Mouse (Mus musculus): ENCODE results near the gene Psrc1. TPM values are rescaled to one million over a fixed set of nuclear protein-coding genes. Genes with fewer than 3 reads are reported as not detected.

Gene Psrc1
- total RNA-seq, 4 experiments from 2014 or later, result 11.1 to 13.8 (median 11.7) TPM

- DNase-seq (ENCODE audit: low spot score in 2 of 2), result no peak
Observed at GRCm38 (mm10) chr3:108423844-108424801, 40.5 kb downstream of the Psrc1 start.

GRCm38 (mm10) chr3:108424944-108425623 lies 41.4 kb downstream of the Psrc1 start:
- DNase-seq (ENCODE audit: low spot score in 2 of 2), result no peak

- no peak for DNase-seq (ENCODE audit: low spot score in 2 of 2)
Observed at GRCm38 (mm10) chr3:108425624-108426018, 42.0 kb downstream of the Psrc1 start.

- no peak for DNase-seq (ENCODE audit: low spot score in 2 of 2)
Observed at GRCm38 (mm10) chr3:108432542-108433187, 49.0 kb downstream of the Psrc1 start.

- no peak for DNase-seq (ENCODE audit: low spot score in 2 of 2)
Observed at GRCm38 (mm10) chr3:108433188-108433880, 49.7 kb downstream of the Psrc1 start.

GRCm38 (mm10) chr3:108433881-108434495 lies 50.3 kb downstream of the Psrc1 start:
- no peak for DNase-seq (ENCODE audit: low spot score in 2 of 2)

DNA sequence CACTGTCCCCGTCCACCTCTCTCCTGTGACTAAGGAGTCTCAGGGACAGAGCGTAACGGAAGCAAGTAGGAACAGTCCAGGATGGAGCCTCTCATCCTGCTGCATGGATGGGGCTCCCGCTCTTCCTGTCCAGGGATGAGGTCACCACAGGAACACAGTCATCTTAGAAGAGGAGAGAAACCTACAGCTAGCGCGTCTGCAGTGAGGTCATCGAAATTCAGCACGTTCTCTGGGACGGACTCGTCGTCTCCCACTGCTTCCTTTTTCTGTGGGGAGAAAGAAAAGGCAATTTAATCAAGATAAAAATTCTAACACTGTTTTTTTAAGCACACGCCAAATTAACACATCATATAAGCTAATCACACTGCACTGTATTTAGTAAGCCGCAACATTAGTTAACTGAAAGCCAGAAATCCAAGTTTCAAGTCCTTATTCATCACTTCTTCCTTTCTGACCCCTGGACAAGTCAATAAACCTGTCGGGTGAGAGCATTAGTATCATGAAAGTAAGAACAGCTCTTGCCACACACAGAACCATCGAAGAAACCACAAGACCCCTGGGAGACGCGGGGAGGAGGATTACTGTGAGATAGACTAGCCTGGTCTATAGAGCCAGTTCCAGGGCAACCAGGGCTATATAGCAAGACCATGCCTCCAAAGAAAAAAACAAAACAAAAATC lies 52.2 kb downstream of the Psrc1 start:
- DNase-seq (ENCODE audit: low spot score in 2 of 2), result no peak

DNA sequence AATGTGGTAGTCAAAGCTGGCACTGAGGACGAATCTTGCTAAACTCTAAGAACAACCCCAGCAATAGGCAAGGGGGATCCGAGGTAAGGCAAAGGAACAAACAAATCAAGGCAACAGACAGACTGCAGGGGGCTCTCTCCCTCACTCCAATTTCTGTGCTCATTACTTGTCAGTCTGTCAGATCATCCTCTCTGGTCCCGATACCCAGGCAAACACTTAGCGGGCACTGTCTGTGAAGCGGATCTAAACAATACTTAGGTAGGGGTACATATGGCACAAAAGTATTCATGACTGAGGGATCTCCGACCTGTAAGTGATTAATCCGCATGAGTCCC lies 52.7 kb downstream of the Psrc1 start:
- no peak for DNase-seq (ENCODE audit: low spot score in 2 of 2)

Other genes starting within 250 kb of the Psrc1 start
- gene Gnai3, start 237.7 kb upstream of the Psrc1 start, total RNA-seq (2022), result 10 to 100 TPM; 25.0 to 28.1 (median 25.9) TPM
- 10 to 100 TPM; 15.0 to 20.1 (median 18.2) TPM for gene Gpr61, start 229.0 kb upstream of the Psrc1 start, total RNA-seq (2022)
- gene Amigo1, start 197.5 kb upstream of the Psrc1 start, total RNA-seq (2022), result 10 to 100 TPM; 68.5 to 81.5 (median 72.9) TPM
- 10 to 100 TPM; 17.8 to 19.6 (median 18.2) TPM for gene Cyb561d1, start 182.6 kb upstream of the Psrc1 start, total RNA-seq (2022)
- gene Atxn7l2, start 172.9 kb upstream of the Psrc1 start, total RNA-seq (2022), result 10 to 100 TPM; 21.3 to 28.4 (median 25.4) TPM
- 1 to 10 TPM; 1.5 to 2.2 (median 1.8) TPM for gene Sypl2, start 157.2 kb upstream of the Psrc1 start, total RNA-seq (2022)
- 10 to 100 TPM; 73.0 to 80.5 (median 79.0) TPM for gene Psma5, start 126.9 kb upstream of the Psrc1 start, total RNA-seq (2022)
- gene Sort1, start 99.8 kb upstream of the Psrc1 start, total RNA-seq (2022), result 100 to 1,000 TPM; 273 to 299 (median 284) TPM
- not detected for gene Mybphl, start 18.9 kb upstream of the Psrc1 start, total RNA-seq (2022)
- 100 to 1,000 TPM; 145 to 152 (median 149) TPM for gene Celsr2, start 31.7 kb downstream of the Psrc1 start, total RNA-seq (2022)
- 100 to 1,000 TPM; 234 to 244 (median 236) TPM for gene Sars, start 61.4 kb downstream of the Psrc1 start, total RNA-seq (2022)
- gene 1700013F07Rik, start 150.3 kb downstream of the Psrc1 start, total RNA-seq (2022), result 1 to 10 TPM; 2.2 to 3.5 (median 2.7) TPM
- gene 5330417C22Rik, start 152.7 kb downstream of the Psrc1 start, total RNA-seq (2022), result 10 to 100 TPM; 29.3 to 41.9 (median 35.1) TPM
- 10 to 100 TPM; 46.4 to 52.3 (median 48.7) TPM for gene Tmem167b, start 178.6 kb downstream of the Psrc1 start, total RNA-seq (2022)
- 10 to 100 TPM; 21.8 to 24.8 (median 22.1) TPM for gene Taf13, start 187.9 kb downstream of the Psrc1 start, total RNA-seq (2022)
- gene Wdr47, start 207.4 kb downstream of the Psrc1 start, total RNA-seq (2022), result 100 to 1,000 TPM; 114 to 149 (median 124) TPM

All from left cerebral cortex, adult 8-10 months (tissue).